Mouse (Mus musculus) adrenal gland (tissue): ENCODE data around the gene Fgf12.

Source experiments
- intact Hi-C: fragments of 180-260 bp; cut with DNase I; formaldehyde crosslinking; loops from one replicate; pipeline ENCODE4 v1.15.1; 2025

Gene Fgf12

GRCm38 (mm10) chr16:28614412-28614811 is 138.5 kb downstream of the Fgf12 start:
- intact Hi-C loops: no loop called here

GRCm38 (mm10) chr16:28610940-28611339 is 141.9 kb downstream of the Fgf12 start:
- intact Hi-C loops: no loop called here

- intact Hi-C loops: no loop called here
These were observed 149.7 kb downstream of the Fgf12 start for GRCm38 (mm10) chr16:28603155-28603554.

- intact Hi-C loops: no loop called here
These were observed 151.1 kb downstream of the Fgf12 start for GRCm38 (mm10) chr16:28601723-28602122.

GRCm38 (mm10) chr16:28596112-28596511 is 156.8 kb downstream of the Fgf12 start:
- intact Hi-C loops: no loop called here

GRCm38 (mm10) chr16:28593075-28593915 is 159.6 kb downstream of the Fgf12 start:
- intact Hi-C loops: loop anchor here (2.0 to 5.0 kb wide), 2 partner anchors 200 to 969 kb away; no protein-coding TSS in a partner anchor

GRCm38 (mm10) chr16:28592466-28592865 is 160.4 kb downstream of the Fgf12 start:
- intact Hi-C loops: loop anchor here (2.0 to 5.0 kb wide), 2 partner anchors 200 to 970 kb away; no protein-coding TSS in a partner anchor

GRCm38 (mm10) chr16:28591583-28591982 is 161.3 kb downstream of the Fgf12 start:
- intact Hi-C loops: loop anchor here (5.0 kb wide), 1 partner anchor 971 kb away; no protein-coding TSS in a partner anchor

GRCm38 (mm10) chr16:28572212-28572611 is 180.7 kb downstream of the Fgf12 start:
- intact Hi-C loops: no loop called here

GRCm38 (mm10) chr16:28564716-28565217 is 188.1 kb downstream of the Fgf12 start:
- intact Hi-C loops: no loop called here

- intact Hi-C loops: no loop called here
These were observed 188.7 kb downstream of the Fgf12 start for GRCm38 (mm10) chr16:28564075-28564715.

GRCm38 (mm10) chr16:28562847-28563246 is 190.0 kb downstream of the Fgf12 start:
- intact Hi-C loops: no loop called here

- intact Hi-C loops: no loop called here
These were observed 197.6 kb downstream of the Fgf12 start for GRCm38 (mm10) chr16:28555219-28555618.

GRCm38 (mm10) chr16:28539423-28539822 is 213.4 kb downstream of the Fgf12 start:
- intact Hi-C loops: no loop called here

GRCm38 (mm10) chr16:28517596-28518524 is 235.0 kb downstream of the Fgf12 start:
- intact Hi-C loops: no loop called here

GRCm38 (mm10) chr16:28512446-28512845 is 240.4 kb downstream of the Fgf12 start:
- intact Hi-C loops: no loop called here

- intact Hi-C loops: no loop called here
These were observed 241.5 kb downstream of the Fgf12 start for GRCm38 (mm10) chr16:28511413-28511812.

- intact Hi-C loops: no loop called here
These were observed 254.8 kb downstream of the Fgf12 start for GRCm38 (mm10) chr16:28497971-28498607.

- intact Hi-C loops: loop anchor here (2.0 kb wide), 2 partner anchors 351 to 1023 kb away; no protein-coding TSS in a partner anchor
These were observed 261.2 kb downstream of the Fgf12 start for GRCm38 (mm10) chr16:28491711-28492110.

- intact Hi-C loops: loop anchor here (2.0 kb wide), 2 partner anchors 350 to 1022 kb away; no protein-coding TSS in a partner anchor
These were observed 262.4 kb downstream of the Fgf12 start for GRCm38 (mm10) chr16:28490515-28490914.
